Mouse (Mus musculus): Measurements from ENCODE around the gene Khdc4.

GRCm38 (mm10) chr3:88740147-88740546, 54.5 kb downstream of the Khdc4 start:
- no peak for TF ChIP-seq POLR2A (IDR thresholded peaks at IDR 0.05; ENCODE audit: borderline replicate concordance, extremely low read depth, low read depth, low read length)
- no peak for TF ChIP-seq CTCF (IDR thresholded peaks at IDR 0.05; ENCODE audit: insufficient read depth, low read length)
